Mouse (Mus musculus) regulatory T cell (primary cell): ENCODE measurements around the gene Amfr.

Experiments used
- in situ Hi-C: fragments of 300-600 bp; cut with MboI, MseI; formaldehyde crosslinking; loops from one replicate; pipeline ENCODE4 v1.15.1; 2025; ENCODE audit warnings: high pct_unique_total_duplicates

Gene Amfr

GRCm38 (mm10) chr8:93981679-93982215 is 30.9 kb downstream of the Amfr start:
- in situ Hi-C loops = loop anchor here (10.0 kb wide), 1 partner anchor 1787 kb away; no protein-coding TSS in a partner anchor

GRCm38 (mm10) chr8:93980141-93980540 is 32.5 kb downstream of the Amfr start:
- in situ Hi-C loops = loop anchor here (10.0 kb wide), 1 partner anchor 1785 kb away; no protein-coding TSS in a partner anchor

GRCm38 (mm10) chr8:93976446-93977211 is 36.0 kb downstream of the Amfr start:
- in situ Hi-C loops = no loop called here

- in situ Hi-C loops = no loop called here
These were observed 37.3 kb downstream of the Amfr start for GRCm38 (mm10) chr8:93975358-93975757.

- in situ Hi-C loops = no loop called here
These were observed 37.9 kb downstream of the Amfr start for GRCm38 (mm10) chr8:93974602-93975186.

- in situ Hi-C loops = no loop called here
These were observed 38.7 kb downstream of the Amfr start for GRCm38 (mm10) chr8:93973831-93974375.

- in situ Hi-C loops = no loop called here
These were observed 39.5 kb downstream of the Amfr start for GRCm38 (mm10) chr8:93972971-93973734.

GRCm38 (mm10) chr8:93972211-93972610 is 40.4 kb downstream of the Amfr start:
- in situ Hi-C loops = no loop called here

- in situ Hi-C loops = no loop called here
These were observed 41.2 kb downstream of the Amfr start for GRCm38 (mm10) chr8:93971451-93971850.

GRCm38 (mm10) chr8:93969626-93970340 is 42.9 kb downstream of the Amfr start:
- in situ Hi-C loops = no loop called here

- in situ Hi-C loops = no loop called here
These were observed 44.3 kb downstream of the Amfr start for GRCm38 (mm10) chr8:93968293-93968692.

GRCm38 (mm10) chr8:93960909-93961308 is 51.7 kb downstream of the Amfr start:
- in situ Hi-C loops = no loop called here

- in situ Hi-C loops = no loop called here
These were observed 54.2 kb downstream of the Amfr start for GRCm38 (mm10) chr8:93958402-93958801.

- in situ Hi-C loops = no loop called here
These were observed 60.1 kb downstream of the Amfr start for GRCm38 (mm10) chr8:93952511-93952910.

- in situ Hi-C loops = no loop called here
These were observed 62.5 kb downstream of the Amfr start for GRCm38 (mm10) chr8:93950133-93950532.

GRCm38 (mm10) chr8:93946397-93946796 is 66.2 kb downstream of the Amfr start:
- in situ Hi-C loops = no loop called here

- in situ Hi-C loops = no loop called here
These were observed 66.9 kb downstream of the Amfr start for GRCm38 (mm10) chr8:93945781-93946180.

- in situ Hi-C loops = no loop called here
These were observed 71.0 kb downstream of the Amfr start for GRCm38 (mm10) chr8:93941636-93942054.

- in situ Hi-C loops = no loop called here
These were observed 71.9 kb downstream of the Amfr start for GRCm38 (mm10) chr8:93940542-93941423.

GRCm38 (mm10) chr8:93938193-93938592 is 74.4 kb downstream of the Amfr start:
- in situ Hi-C loops = no loop called here
